Mouse (Mus musculus): Measurements from ENCODE around the gene Rarg. TPM values are rescaled to one million over a fixed set of nuclear protein-coding genes. Genes with fewer than 3 reads are reported as not detected.

The Rarg gene
- total RNA-seq (2021), result 10 to 100 TPM; 12.9 to 16.6 TPM

DNA sequence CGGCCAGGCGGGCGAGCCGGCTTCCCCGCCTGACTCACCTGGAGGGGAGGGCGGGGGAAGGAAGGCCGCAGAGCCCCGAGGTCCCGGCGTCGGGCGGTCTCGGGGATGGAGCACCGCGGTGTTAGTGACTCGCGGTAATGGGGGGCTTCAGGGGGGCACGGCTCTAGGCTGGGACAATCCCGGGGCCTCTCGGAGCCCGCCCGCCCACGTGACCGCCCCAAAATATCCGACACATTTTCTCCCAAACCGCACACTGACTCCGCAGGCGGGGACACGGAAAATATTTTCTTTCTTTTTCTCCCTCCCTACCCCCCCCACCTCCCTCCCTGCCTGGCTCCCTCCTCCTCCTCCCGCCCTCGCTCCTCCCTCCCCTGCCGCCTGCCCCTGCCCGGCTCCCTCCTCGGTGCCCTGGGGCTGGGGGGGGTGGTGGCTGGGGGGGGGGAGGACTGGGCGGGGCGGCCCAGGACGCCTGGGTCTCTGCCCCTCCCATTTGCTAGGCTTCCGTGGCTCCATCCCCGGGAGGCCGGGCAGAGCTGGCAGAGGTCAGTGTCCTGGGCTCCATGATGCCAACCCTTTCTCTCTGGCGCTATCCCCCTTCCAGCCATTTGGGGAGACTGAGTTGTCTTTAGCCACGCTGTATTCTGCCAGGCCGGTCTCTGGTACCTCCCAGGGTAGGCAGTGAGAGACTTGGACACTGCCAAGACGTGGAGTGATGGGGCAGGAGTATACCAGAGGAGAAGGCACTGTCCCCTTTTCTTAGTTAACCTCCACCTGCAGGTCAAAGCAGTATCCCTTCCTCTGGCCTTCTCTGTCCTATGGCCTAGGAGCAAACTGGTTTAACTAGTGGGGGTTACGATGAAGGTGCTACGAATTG, at the start of gene Rarg:
Gene Rarg, minus strand, starts transcription at position 316 of the 874 bp plus-strand sequence.
- no peak for DNase-seq

DNA sequence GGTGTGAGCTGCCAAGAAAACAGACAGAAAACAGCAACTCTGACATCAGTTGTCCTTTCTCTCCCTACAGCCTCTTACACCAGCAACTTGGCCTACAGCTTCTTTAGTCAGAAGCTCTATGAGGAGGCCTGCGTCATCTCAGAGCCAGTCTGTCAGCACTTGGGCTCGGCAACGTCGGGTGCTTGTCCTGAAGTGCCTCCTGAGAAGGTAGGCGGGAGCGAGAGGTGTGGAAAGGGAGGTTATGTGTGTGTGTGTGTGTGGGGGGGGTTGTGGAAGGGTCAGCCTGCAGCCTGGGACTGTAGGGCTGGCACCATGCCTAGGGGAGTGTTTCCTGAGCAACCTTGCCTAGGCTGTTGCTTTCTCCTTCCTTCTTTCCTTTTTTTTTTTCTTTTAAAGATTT, 45.2 kb upstream of the Rarg start:
- peak; percentile 74 for DNase-seq

DNA sequence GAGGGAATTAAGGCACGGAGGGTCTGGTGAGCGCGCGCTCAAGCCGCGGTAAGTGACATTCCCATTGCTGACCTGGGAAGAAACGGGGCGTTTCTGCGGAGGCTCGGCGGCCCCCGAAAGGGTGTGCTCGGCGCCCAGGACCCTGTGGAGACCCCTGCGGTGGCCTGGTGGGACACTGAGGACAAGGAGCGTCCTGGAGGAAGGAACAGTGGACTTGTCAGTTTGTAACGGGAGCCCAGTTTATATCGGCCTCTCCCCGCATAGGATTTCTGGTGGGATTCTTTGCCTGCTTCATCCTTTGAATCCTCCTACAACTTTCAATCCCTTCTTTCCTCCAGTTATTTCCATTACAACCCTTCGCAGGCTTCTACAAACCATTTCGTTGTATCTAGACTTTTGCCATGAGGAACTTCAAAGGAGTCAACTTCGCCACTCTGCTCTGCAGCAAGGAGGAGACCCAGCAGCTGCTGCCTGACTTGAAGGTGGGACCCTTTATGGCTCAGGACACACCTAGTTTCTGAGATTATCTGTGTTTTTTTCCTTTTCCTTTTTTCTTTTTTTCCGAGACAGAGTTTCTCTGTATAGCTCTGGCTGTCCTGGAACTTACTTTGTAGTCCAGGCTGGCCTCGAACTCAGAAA, 39.2 kb upstream of the Rarg start:
- DNase-seq, result no peak

DNA sequence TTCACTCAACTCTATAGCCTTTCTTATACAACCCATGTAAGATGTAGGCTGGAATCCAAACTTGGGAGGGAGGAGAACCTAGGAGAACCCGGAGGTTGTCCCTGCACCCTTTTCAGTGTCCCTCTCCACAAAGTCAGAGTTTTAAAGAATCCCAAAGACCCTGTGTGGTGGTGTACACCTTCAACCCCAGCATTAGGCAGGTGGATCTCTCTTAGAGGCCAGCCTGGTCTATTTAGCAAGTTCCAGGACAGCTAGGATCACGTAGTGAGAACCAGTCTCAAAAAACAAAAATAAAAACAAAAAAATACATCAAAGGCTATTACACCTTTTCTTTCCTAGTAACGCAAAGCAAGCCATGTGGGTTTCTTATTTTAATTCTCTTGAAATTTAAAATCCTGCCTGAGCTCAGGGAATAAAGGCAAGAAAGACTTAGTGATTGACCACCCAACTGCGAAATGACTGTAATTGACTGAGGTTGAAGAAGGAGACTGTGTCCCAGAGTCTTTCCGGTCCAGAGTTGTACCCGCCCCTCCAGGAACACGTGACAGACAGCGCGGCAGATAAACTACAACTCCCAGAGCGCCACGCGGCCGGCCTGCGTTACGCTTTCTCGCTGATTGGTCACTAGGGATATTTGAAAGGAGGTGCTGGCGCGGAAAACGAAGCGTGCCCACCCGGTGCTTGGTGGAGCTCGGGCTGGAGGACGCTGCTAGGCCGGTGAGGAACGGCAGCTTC, 38.5 kb upstream of the Rarg start, which contains the start of gene Espl1:
Gene Espl1, plus strand, starts transcription at position 634 of the 735 bp plus-strand sequence.
- peak; percentile 95 for DNase-seq

DNA sequence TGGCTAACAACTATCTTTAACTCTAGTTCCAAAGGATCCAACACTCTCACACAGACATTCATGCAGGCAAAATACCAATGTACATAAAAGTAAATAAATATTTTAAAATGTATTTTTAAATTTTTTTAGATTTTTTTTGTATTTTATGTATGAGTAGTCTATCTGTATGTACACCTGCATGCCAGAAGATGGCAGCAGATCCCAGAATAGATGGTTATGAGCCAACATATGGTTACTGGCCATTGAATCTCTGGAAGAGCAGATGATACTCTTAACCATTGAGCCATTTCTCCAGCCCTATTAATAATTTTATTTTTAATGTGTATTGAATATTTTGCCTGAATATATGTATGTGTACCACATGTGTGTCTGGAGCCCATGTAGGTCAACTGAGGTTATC, 30.1 kb upstream of the Rarg start:
- DNase-seq, result peak; percentile 59

DNA sequence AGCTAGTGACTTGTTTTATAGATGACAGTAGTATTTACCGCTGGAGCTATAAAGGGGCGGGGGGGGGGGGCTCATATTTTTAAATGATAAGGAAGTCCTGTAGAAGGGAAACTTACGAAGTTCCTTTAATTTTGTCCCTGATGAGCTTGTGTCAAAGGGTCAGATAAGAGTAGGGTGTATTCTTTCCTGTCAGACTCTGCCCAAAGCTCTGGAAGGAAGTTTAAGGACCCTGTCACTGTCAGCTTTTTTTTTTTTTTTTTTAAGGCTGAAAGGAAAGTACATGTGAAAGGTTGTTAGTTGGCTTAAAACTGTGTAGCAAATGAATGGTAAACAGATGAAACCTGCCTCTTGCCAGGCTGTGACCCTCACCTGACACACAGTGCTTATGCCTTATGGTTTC, 26.3 kb upstream of the Rarg start:
- no peak for DNase-seq

DNA sequence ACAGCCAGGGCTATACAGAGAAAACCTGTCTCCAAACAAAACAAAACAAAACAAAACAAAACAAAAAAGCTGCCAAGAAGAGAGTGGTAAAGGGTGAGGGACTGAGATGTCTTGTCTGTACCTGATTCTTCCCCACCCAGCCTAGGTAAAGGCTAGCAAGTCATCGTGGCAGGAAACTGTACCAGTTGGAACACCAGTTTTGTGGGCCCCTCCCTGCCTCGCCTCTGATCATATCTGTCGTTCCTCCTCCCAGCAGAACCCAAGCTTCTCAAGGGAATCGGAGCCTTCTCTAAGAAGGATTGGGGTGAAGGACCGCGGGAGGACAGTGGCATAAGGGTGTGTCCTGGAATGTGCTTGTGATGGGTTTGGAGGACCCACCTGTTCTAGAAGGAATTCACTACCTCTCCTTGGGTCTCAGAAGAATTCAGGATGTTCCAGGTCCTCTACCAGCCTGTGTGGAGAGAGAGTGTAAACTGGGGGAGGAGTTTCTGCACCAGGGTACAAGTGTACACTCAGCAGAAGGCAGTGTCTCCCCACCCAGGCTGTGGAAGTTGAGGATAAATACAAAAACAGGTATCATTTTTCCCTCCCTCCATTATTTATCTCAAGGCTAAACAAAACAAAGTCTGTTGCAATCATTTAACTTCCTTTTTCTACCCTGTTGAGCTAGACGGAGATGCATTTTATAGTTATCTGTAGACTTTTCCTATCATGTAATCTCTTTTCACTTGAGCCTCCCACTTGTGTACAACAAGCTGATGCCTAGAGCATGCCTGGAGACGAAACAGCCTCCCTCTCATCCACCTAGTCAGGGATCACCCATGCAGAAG, 25.4 kb upstream of the Rarg start:
- DNase-seq, result no peak

DNA sequence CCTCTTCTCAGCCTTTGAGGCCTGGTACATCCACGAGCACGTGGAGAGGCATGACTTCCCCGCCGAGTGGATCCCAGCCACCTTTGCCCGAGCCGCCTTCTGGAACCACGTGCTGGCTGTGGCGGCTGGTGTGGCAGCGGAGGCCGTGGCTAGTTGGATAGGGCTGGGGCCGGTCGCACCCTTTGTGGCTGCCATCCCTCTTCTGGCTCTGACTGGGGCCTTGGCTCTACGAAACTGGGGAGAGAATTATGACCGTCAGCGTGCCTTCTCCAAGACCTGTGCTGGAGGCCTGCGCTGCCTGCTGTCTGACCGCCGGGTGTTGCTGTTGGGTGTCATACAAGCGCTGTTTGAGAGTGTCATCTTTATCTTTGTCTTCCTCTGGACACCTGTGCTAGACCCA, 23.3 kb upstream of the Rarg start:
- no peak for DNase-seq

DNA sequence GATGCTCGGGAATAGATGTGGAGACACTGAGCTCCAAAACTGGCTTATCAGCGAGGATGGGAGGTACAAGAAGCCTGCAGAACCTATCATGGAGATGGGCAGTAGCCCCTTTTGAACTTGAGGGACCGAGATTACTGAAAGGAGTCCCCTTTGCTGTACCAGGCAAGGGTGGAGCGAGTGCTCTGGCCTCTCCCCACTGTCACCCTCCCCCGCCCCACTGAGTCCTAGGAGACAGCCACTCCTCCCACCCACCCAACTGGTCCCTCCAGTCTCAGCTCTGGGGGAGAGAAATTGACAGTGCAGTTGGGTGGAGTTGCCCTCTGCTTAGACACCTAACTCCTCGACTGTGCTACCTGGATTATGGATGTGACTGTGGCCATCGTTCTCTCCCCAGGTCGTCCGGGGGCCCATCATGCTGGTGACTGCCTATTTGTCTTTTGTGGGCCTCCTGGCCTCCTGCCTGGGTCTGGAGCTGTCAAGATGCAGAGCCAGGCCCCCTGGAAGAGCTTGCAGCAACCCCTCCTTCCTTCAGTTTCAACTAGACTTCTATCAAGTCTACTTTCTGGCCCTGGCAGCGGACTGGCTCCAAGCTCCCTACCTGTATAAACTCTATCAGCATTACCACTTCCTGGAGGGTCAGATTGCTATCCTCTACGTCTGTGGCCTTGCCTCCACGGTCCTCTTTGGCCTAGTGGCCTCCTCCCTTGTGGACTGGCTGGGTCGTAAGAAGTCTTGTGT, 22.6 kb upstream of the Rarg start:
- no peak for DNase-seq

DNA sequence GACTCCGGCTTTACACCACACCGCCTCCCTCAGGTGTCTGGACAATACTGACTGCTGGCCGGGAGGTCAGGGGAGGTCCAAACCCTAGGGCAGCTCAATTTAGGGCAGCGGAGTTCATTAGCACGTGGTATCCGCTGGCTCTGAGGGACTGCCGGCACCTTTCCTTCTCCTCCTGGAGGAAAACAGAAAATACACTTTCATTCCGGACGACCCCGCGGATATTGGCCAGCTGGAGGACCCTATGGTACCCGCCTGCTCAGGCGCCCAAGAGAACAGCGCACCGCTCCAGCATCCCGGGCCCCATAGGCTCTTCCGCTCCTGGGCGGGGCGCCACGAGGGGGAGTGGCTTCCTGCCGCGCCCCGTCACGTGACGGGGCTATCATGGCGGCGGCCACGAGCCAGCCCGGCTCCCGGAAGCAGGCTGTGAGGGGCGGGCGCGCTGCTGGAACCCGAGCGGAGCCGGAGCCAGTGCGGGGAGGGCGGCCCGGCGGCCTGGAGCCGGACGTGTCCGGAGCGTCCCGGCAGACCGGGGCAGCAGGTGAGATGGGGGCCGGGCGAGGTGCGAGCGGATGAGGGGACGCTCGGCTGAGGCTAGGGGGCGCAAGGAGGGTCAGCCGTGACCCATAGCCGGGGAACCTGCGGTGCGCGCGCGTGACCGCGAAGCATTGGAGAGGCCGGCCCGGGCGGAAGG, 21.9 kb upstream of the Rarg start, which contains the start of gene Mfsd5:
Gene Mfsd5, plus strand, starts transcription at position 363 of the 691 bp plus-strand sequence.
- DNase-seq, result peak; percentile 90

DNA sequence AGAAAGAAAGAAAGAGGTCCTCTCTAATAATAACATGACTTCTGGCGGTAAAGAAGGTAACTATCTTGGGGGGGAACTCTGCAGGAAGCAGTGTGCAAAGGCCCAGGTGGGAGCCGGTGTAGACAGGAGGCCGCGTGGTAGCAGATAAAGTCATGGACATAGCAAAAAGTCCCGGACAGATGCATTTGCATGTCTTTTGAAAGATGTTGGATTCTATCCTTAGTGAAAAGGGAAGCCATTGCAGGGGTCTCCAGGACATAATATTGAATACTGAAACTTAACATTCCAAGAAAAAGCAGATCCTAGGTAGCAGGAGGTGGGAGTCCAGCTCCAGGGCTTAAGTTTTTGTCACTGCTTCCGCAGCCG, 21.4 kb upstream of the Rarg start:
- DNase-seq, result no peak

DNA sequence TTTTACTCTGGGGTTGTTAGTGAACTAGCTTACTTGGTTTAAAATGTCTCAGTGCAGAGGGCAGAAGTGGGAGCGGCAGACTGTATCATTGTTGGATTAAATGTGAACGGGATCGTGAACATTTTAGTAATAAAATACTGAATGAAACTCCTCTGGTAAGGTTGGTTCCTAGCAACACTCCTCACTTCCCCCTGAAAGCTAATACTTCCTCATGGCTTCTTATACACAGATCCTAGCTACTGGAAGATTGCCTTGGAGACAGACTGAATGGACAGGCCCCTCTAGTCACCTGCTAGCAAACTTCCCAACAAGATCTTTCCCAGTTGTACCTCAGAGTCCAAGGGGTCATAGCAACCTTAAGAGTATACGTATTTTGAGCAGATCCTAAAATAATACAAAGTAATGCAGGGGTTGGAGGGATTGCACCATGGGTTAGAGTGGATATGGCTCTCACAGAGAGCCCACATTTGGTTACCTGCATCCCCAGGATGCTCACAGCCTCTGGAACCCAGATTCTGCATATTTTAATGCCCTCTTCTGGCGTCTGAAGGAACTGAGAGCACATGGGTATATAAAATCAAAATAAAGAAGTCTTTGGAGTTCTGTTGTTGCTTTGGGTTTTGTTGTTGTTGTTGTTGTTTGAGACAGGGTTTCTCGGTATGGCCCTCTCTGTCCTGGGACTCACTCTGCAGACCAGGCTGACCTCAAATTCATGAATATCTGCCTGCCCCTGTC, 16.8 kb upstream of the Rarg start:
- no peak for DNase-seq

DNA sequence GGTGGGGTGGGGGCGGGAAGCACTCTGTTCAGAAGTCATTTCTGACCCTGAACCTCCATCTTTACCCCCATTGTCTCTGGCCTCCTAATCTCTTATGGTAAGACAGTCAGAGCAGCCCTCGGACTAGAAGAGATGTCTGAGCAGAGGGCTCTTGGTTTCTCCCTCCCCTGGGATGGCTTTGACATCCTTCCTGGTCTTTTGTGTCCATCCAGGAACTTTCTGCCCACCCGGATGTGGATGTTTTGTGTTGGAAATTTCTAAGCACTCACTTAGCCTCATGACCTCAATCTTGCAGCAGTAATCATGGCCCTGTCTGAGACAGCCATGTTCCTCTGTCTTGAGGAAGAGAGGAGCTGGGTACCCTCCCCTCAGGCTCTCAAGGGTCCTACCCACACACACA, 14.1 kb upstream of the Rarg start:
- DNase-seq, result no peak

DNA sequence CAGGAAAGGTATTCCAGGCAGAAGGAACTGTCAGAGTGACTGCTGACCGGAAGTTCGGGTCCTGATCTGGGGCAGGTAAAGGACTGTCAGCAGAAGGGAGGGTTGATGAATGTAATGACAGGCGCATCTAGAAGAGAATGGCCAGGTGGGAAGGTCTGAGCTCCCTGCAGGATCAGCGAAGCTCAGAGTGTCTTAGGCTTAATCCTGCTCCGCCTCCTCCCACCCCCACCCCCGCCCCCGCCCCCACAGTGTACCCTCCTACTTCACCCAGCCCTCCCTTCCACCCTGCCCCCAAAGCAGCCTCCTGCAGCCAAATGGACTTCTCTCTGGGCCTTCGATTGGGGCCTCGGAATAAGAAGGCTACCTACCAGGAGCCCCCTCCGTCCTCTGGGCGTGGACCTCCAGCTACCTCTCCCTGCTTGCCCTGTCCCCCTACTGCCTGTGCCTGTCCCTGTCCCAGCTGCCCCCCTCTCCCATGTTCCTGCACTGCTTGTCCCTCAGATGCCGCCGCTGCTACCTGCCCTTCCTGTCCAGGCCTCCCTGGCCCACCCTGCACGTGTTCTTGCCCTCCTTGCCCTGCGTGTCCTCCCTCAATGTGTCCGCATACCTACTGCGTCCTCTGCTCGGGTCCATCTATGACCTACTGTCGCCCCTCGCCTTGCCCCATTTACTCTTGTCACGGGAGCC, 13.1 kb upstream of the Rarg start, which contains the start of gene Gm9918:
Gene Gm9918, plus strand, starts transcription at position 290 of the 687 bp plus-strand sequence.
- no peak for DNase-seq

DNA sequence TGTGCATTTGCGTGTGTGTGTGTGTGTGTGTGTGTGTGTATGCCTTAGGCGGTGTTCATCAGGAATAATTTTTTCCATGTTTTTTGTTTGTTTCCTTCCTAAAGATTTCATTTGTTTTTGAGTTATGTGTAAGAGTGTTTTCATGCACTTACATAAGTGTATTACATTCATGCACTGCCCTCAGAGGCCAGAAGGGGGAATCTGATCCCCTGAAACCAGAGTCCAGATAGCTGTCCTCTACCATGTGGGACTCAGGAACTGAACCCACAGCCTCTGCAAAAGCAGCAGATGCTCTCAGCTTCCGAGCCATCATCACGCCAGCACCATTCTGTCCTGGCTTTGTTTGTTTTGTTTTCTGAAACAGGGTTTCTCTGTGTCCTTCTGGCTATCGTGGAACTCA, 8.2 kb upstream of the Rarg start:
- no peak for DNase-seq

DNA sequence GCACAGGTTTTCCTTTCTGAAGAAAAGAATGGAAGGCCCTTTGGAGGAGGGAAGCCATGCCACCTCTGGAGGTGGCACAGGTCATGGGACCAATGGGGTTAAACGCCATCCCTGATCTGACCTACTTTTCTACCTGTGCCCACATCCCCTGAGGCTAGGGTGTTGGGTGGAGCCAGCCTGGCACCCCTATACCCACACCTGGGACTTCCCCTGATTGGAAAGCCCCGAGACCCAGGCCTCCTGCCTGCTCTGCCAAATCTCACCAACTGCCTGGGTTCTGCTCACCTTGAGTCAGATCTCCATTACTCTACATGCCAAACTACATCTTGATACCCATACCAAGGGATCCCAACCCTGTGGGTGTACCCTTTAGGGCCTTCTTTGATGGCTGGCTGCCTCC, 5.7 kb upstream of the Rarg start:
- DNase-seq, result no peak

DNA sequence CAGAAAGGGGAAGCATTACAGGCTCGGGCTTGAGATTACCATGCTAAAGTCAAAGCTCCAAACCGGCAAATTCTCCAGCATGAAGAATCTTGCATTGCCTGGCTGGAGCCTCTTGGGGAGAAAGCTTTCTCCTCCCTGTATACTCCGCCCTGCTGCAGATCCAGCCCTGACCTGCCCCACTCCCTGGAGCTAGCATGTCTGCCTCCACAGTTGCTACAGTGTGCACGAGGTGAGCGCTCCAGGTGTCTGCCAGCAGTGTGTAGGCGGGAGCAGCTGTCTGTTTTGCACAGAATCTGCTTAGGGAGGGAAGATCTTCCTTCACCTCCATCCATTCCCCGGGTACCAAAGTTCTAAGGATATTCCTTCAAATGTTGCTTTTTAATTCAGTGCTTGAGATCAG, 5.3 kb upstream of the Rarg start:
- DNase-seq, result no peak

DNA sequence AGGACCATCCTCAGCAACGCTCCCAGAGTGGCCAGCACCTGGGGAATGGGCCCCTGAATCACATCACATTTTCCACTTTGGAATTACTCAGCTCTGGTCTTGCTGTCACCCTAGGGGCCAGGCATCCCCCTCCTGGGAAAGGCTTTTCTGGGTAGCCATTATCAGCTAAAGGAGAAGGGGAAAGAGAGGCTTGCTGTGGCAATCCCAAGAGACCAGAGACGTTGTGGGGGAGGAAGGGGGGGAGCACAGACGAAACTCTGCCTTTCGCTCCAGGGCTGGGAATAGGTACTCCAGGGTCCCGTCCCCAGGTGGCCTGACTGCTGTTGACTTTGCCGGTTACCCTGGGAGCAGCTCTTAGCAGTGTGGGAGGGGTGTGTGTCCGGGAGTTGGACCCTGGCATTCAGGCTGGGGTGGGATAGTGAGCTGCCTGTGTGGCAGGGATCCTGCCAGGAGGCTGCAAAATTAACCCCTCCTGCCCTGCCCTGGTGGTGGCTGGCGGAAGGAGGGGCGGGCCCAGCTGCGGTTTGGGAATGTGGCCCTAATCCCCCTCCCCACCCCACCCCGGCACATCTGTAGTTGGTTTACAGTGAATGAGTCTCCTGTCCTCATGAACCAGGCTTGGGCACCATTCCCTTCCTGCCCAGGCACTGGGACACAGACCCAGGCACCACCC, 1.4 kb upstream of the Rarg start:
- no peak for DNase-seq

DNA sequence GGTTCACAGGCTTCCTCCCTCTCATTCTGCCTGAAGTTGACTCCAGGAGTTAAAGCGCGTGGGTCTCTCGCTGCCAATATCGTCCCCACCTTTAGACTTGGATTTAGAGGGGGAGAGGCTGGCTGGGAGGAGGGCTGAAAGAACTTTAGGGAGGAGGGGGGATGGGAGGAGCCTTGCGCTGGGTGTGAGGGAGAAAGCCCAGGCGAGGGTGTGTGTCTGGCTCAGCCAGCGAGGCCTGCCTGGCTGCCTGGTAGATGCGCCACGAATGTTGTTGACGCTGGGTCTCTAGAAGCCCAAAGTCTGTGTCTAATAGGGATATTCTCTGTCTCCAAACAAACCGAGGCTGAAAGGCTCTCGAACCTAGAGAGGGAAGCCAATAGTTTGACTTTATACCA, 756 bp upstream of the Rarg start:
- peak; percentile 58 for DNase-seq
